Mouse (Mus musculus) liver, postnatal 0 days (tissue): ENCODE data around the gene Stard3.

Experiments
- CTCF ChIP-seq: sonication (generic); IDR thresholded peaks from 2 replicates; pipeline ENCODE4 v1.5.1; 2016; ENCODE audit warnings: antibody characterized with exemption, low read depth
- EP300 ChIP-seq: IDR thresholded peaks from 2 replicates; pipeline ENCODE4 v1.6.1; 2016; ENCODE audit warnings: antibody characterized with exemption, low read depth, mild to moderate bottlenecking

GRCm38 (mm10) chr11:98393317-98393716 lies 35.1 kb downstream of the Stard3 start:
- no peak for TF ChIP-seq CTCF
- TF ChIP-seq EP300 = peak; percentile 43; the same call in 1 of the 2 replicates
